Mouse (Mus musculus) forebrain, postnatal 0 days (tissue): ENCODE data around the gene Copg2. TPM values are rescaled to one million over a fixed set of nuclear protein-coding genes. Genes with fewer than 3 reads are reported as not detected.

Experiments
- ATAC-seq: fragments of 200-750 bp; cut with Nextera tagmentation; 2 replicates; pipeline ENCODE4 v1.8.0; 2017; ENCODE audit warnings: mild to moderate bottlenecking, moderate library complexity
- DNase-seq: peaks from one replicate; pipeline ENCODE4 v3.0.0-alpha.2; 2015
- H3K27ac ChIP-seq: fragments of 300-500 bp; sonication (generic); 2 replicates; pipeline ENCODE4 v1.5.1; 2014; ENCODE audit warnings: low read depth, mild to moderate bottlenecking, antibody characterized with exemption, low read length, moderate library complexity, mixed read lengths
- H3K27me3 ChIP-seq: fragments of 300-500 bp; sonication (generic); 2 replicates; pipeline ENCODE4 v1.6.1; 2014; ENCODE audit warnings: mild to moderate bottlenecking, low read length, mixed read lengths; ENCODE audit not compliant: insufficient read depth
- H3K36me3 ChIP-seq: fragments of 300-500 bp; sonication (generic); 2 replicates; pipeline ENCODE4 v1.6.1; 2014; ENCODE audit warnings: mild to moderate bottlenecking, moderate library complexity; ENCODE audit not compliant: insufficient read depth
- H3K4me1 ChIP-seq: fragments of 300-500 bp; sonication (generic); 2 replicates; pipeline ENCODE4 v1.6.1; 2014; ENCODE audit warnings: antibody characterized with exemption; ENCODE audit not compliant: insufficient read depth
- H3K4me2 ChIP-seq: fragments of 300-500 bp; sonication (generic); 2 replicates; pipeline ENCODE4 v1.6.1; 2014; ENCODE audit warnings: low read depth, mild to moderate bottlenecking, moderate library complexity
- H3K4me3 ChIP-seq: fragments of 300-500 bp; sonication (generic); 2 replicates; pipeline ENCODE4 v1.5.1; 2014; ENCODE audit warnings: low read depth, low read length, mixed read lengths
- H3K9ac ChIP-seq: fragments of 300-500 bp; sonication (generic); 2 replicates; pipeline ENCODE4 v1.6.1; 2014; ENCODE audit warnings: mild to moderate bottlenecking
- H3K9me3 ChIP-seq: fragments of 300-500 bp; sonication (generic); 2 replicates; pipeline ENCODE4 v1.6.1; 2016; ENCODE audit warnings: low read length
- CTCF ChIP-seq: sonication (generic); IDR thresholded peaks from 2 replicates; pipeline ENCODE4 v1.5.1; 2016; ENCODE audit warnings: antibody characterized with exemption, control low read depth, low read depth
- WGBS: fragments of 180-500 bp; shearing (Covaris S2); extraction: QIAGEN DNeasy Blood & Tissue Kit; methylation state at CpG from one replicate; pipeline ENCODE4 v1.1.7; 2014; 5-methylcytosine and 5-hydroxymethylcytosine counted together
- polyA plus RNA-seq: library from polyadenylated mRNA; unstranded; fragments of >200 nt; fragmentation: Nextera tagmentation; extraction: Ambion mirVana; gene quantifications from 2 replicates; pipeline ENCODE4 v1.2.1, GENCODE M21; 2015
- total RNA-seq: library from RNA; depleted of rRNA; stranded (reverse); fragments of >200 nt; gene quantifications from 2 replicates; pipeline ENCODE4 v1.2.3, GENCODE M21; 2014

Gene Copg2
- total and polyA plus RNA-seq, 2 experiments from 2014 or later: 24.1 to 73.0 TPM

DNA sequence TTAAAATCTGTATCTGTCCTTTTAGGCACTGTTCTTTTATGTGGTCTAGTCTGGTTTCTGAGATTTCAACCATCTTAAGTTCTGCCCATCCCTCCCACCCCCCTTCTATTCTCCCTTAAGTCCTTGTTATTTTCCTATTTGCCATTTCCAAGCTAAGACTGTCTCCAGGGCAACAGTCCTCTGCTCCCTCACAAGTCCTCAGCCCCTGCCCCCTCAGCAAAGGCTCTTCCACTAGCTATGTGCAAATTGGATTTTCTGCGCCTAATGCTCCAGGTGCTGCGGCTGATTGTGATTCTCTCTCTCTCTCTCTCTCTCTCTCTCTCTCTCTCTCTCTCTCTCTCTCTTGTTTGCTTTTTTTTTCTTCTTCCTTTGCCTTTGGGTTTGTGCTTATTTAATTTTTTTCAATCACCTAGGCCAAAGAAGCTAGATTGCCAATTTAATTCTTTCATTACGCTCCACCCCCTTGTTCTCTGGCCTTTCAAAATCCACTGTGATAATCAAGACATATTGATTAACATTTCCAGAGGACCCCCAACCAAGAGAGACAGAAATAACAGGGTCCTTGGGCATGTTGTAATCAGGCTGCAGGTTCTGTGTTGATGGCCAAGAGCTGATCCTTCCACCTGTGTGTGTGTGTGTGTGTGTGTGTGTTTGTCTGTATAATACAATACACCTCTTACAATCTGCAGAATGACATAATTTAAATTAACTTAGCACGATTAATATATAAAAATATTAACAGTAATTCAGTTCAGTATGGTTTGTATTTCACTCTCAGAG, 174.0 kb downstream of the Copg2 start:
- Histone ChIP-seq H3K4me1 (no peaks in the 10 kb centered on the region), H3K36me3 (no peaks in the 10 kb centered on the region), H3K9me3 (no peaks in the 10 kb centered on the region), H3K9ac (no peak overlapping the region), H3K4me2 (no peak overlapping the region), H3K27ac (peak overlapping the region; percentile 1; the same call in 1 of the 2 replicates), H3K27me3 (no peaks in the 10 kb centered on the region), H3K4me3 (no peak overlapping the region)
- TF ChIP-seq CTCF: no peak
- DNase-seq (peak; percentile 52), ATAC-seq (peak; percentile 93)
- 41% methylated on average over 4 of the region's 4 CpGs for WGBS

DNA sequence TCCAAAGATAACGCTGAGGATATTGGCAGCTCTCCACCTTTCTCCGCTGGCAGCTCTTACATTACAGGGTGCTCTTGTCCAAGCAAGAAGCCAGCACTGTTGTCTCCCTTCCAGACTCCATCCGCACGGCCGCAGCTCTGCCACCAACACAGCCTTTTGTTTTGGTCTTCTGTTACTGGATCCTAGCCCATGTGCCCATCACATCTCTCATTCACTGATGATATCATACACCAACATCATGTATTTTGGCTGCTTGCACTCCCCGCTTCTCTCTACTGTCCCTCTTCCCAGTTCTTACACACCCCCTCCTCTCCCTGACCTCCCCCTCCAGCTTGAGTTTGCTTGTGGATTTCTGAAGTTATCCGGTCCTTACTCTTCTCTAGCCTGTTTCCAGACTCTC, 179.8 kb downstream of the Copg2 start:
- Histone ChIP-seq H3K36me3 (no peaks in the 10 kb centered on the region), H3K9me3 (no peaks in the 10 kb centered on the region), H3K4me3 (no peak overlapping the region), H3K9ac (no peak overlapping the region), H3K4me2 (no peak overlapping the region), H3K4me1 (peaks cover 6% of the 10 kb centered on the region), H3K27ac (no peak overlapping the region), H3K27me3 (no peaks in the 10 kb centered on the region)
- TF ChIP-seq CTCF: no peak
- ATAC-seq (peak; percentile 73; the same call in 1 of the 2 replicates), DNase-seq (no peak)
- WGBS: 36% methylated on average over 7 of the region's 7 CpGs

- 61% methylated on average over 5 of the region's 5 CpGs for WGBS
- Histone ChIP-seq H3K9ac (no peak overlapping the region), H3K36me3 (no peaks in the 10 kb centered on the region), H3K27ac (no peak overlapping the region), H3K4me2 (no peak overlapping the region), H3K9me3 (no peaks in the 10 kb centered on the region), H3K4me1 (peaks cover 6% of the 10 kb centered on the region), H3K4me3 (no peak overlapping the region), H3K27me3 (no peaks in the 10 kb centered on the region)
- ATAC-seq (no peak), DNase-seq (no peak)
- TF ChIP-seq CTCF: no peak
Observed at GRCm38 (mm10) chr6:30714891-30715471, 181.6 kb downstream of the Copg2 start.

DNA sequence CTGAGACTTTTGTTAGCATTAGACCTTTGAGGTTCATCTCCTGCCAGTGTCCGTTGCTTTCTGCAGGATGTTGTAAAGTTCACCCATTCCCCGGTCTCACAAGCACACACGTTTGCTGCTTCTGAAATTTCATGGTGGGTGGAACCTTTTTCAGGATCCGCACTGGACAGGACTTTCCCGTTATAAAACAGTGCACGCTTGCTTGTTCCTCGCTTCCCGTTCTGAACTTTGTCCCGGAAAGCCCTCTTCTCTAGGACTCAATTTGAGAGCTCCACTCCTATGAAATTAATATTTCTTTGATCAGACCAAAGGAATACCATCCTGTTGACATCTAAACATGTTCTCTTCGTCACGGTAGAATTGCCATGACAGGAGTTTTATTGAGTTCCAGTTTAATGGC, 182.7 kb downstream of the Copg2 start:
- H3K4me1 ChIP-seq: peaks cover 6% of the 10 kb centered on the region
- 91% methylated on average over 11 of the region's 11 CpGs for WGBS
- no peak overlapping the region for H3K4me3 ChIP-seq
- no peaks in the 10 kb centered on the region for H3K27me3 ChIP-seq
- ATAC-seq (no peak), DNase-seq (no peak)
- no peak overlapping the region for H3K4me2 ChIP-seq
- no peak overlapping the region for H3K9ac ChIP-seq
- no peak for TF ChIP-seq CTCF
- no peaks in the 10 kb centered on the region for H3K36me3 ChIP-seq
- H3K27ac ChIP-seq: no peak overlapping the region
- H3K9me3 ChIP-seq: no peaks in the 10 kb centered on the region

DNA sequence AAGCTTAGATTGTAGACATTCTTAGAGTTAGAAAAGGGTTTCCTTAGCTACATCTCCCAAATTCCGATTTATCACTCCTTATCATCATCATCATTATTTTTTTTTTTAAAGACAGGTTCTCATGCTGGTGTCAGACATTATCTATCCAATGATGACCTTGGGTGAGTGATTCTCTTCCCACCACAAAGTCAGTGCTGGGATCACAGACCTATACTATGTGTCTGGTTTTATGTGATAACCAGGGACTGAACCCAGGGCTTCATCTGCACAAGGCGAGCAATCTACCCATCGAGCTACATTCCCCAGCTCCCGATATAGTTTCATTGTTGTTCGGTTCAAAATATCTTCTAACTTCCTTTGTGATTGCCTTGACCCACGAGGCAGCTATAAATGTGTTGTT, 183.1 kb downstream of the Copg2 start:
- TF ChIP-seq CTCF: no peak
- H3K27me3 ChIP-seq: no peaks in the 10 kb centered on the region
- ATAC-seq (no peak), DNase-seq (no peak)
- H3K4me1 ChIP-seq: peaks cover 6% of the 10 kb centered on the region
- H3K9me3 ChIP-seq: no peaks in the 10 kb centered on the region
- WGBS: 92% methylated on average over 6 of the region's 6 CpGs
- no peak overlapping the region for H3K4me3 ChIP-seq
- no peak overlapping the region for H3K9ac ChIP-seq
- no peak overlapping the region for H3K4me2 ChIP-seq
- no peak overlapping the region for H3K27ac ChIP-seq
- no peaks in the 10 kb centered on the region for H3K36me3 ChIP-seq

DNA sequence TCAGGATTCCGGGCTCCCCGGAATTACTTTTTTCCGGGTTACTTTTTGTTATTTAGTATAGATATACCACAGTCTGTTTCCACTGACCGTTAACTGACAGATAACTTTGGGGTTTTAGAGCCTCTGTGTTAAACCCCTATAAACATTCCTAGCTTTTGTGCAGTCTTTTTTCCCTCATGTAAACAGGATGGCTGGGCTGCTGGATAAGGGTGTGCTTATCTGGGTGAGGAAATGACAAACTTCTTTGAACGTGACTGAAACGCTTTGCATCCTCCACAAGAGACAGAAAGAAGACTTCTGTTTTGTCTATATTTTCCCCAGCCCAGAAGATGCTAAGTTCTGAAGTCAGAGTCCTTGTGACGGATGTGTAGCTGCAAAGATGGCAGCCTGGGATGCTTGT, 184.1 kb downstream of the Copg2 start:
- Histone ChIP-seq H3K4me3 (no peak overlapping the region), H3K27ac (no peak overlapping the region), H3K9me3 (no peaks in the 10 kb centered on the region), H3K4me1 (peaks cover 6% of the 10 kb centered on the region), H3K36me3 (no peaks in the 10 kb centered on the region), H3K9ac (no peak overlapping the region), H3K4me2 (no peak overlapping the region), H3K27me3 (no peaks in the 10 kb centered on the region)
- DNase-seq: no peak
- TF ChIP-seq CTCF: no peak
- no peak for ATAC-seq
- WGBS: 66% methylated on average over 7 of the region's 7 CpGs

DNA sequence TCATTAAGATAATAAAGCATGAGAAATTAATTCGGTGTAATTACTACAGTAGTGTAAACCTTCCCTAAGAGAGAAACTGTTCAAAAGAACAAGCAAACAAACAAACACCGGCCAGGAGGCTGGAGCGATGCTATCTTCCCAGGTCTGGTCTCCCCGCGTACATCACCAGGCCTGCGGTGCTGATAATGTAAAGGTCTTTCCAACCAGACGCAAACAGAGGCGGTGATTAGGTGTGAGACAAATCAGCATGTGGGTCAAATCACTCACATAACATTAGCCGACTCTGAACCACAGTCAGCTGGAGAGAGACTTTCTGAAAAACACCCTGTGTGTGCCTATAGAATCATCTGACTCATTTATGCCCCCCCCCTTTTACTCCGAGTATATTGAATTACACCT, 185.2 kb downstream of the Copg2 start:
- Histone ChIP-seq H3K27ac (no peak overlapping the region), H3K4me1 (no peaks in the 10 kb centered on the region), H3K4me3 (no peak overlapping the region), H3K27me3 (no peaks in the 10 kb centered on the region), H3K9ac (no peak overlapping the region), H3K4me2 (no peak overlapping the region), H3K9me3 (no peaks in the 10 kb centered on the region), H3K36me3 (no peaks in the 10 kb centered on the region)
- no peak for DNase-seq
- ATAC-seq: no peak
- TF ChIP-seq CTCF: no peak
- WGBS: 69% methylated on average over 10 of the region's 10 CpGs
